Mouse (Mus musculus): ENCODE data around the gene Anks6.

DNA sequence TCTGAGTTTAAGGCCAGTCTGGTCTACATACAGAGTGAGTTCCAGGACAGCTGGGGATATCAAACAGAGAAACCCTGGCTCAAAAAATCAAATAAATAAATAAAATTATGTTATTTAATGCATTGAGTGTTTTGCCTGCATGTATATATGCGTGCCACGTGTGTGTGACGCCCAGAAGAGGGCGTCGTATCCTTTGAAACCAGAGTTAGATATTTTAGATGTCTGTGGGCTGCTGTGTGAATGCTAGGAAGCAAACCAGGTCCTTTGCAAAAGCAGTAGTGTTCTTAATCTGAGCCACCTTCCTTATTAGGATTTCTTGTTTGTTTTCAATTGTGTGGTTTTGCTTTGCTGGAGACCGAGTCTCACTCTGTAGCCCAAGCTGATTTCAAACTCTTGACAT is 78.9 kb downstream of the Anks6 start:
- TF ChIP-seq POLR2A (IDR thresholded peaks at IDR 0.05; ENCODE audit: insufficient read depth, low read length), result no peak
- no peak for TF ChIP-seq CTCF (IDR thresholded peaks at IDR 0.05; ENCODE audit: low read depth, low read length)
- TF ChIP-seq EP300 (IDR thresholded peaks at IDR 0.05; ENCODE audit: insufficient read depth, low read depth, low read length), result no peak
